Mouse (Mus musculus) lung, postnatal 0 days (tissue): ENCODE measurements at regions not wholly inside any gene's neighbourhood (a gene's known extent, or its start where the extent isn't known, plus 50 kb on each side); places are given as distances from the start of the nearest gene placed in this dataset.

Source experiments
- ATAC-seq: fragments of 200-750 bp; cut with Nextera tagmentation; 2 replicates; pipeline ENCODE4 v1.8.0; 2017; ENCODE audit warnings: moderate library complexity
- DNase-seq: peaks from one replicate; pipeline ENCODE4 v3.0.0-alpha.2; 2016; ENCODE audit warnings: low spot score
- H3K27ac ChIP-seq: fragments of 300-500 bp; sonication (generic); 2 replicates; pipeline ENCODE4 v1.5.1; 2014; ENCODE audit warnings: antibody characterized with exemption, mild to moderate bottlenecking, low read length, mixed read lengths
- H3K27me3 ChIP-seq: fragments of 300-500 bp; sonication (generic); replicated peaks from 2 replicates; pipeline ENCODE4 v1.6.1; 2014; ENCODE audit warnings: low read length, mixed read lengths; ENCODE audit not compliant: insufficient read depth
- H3K36me3 ChIP-seq: fragments of 300-500 bp; sonication (generic); 2 replicates; pipeline ENCODE4 v1.6.1; 2014; ENCODE audit warnings: low read length, mixed read lengths; ENCODE audit not compliant: insufficient read depth
- H3K4me1 ChIP-seq: fragments of 300-500 bp; sonication (generic); 2 replicates; pipeline ENCODE4 v1.6.1; 2014; ENCODE audit warnings: antibody characterized with exemption, low read depth, low read length, mixed read lengths; ENCODE audit not compliant: insufficient read depth
- H3K4me2 ChIP-seq: fragments of 300-500 bp; sonication (generic); replicated peaks from 2 replicates; pipeline ENCODE4 v1.6.1; 2014; ENCODE audit warnings: low read depth, mild to moderate bottlenecking, low read length, moderate library complexity, mixed read lengths
- H3K4me3 ChIP-seq: fragments of 300-500 bp; sonication (generic); 2 replicates; pipeline ENCODE4 v1.5.1; 2014; ENCODE audit warnings: low read depth, low read length
- H3K9ac ChIP-seq: fragments of 300-500 bp; sonication (generic); replicated peaks from 2 replicates; pipeline ENCODE4 v1.6.1; 2014; ENCODE audit warnings: low read depth, mild to moderate bottlenecking
- H3K9me3 ChIP-seq: fragments of 300-500 bp; sonication (generic); 2 replicates; pipeline ENCODE4 v1.6.1; 2016; ENCODE audit warnings: low read length, mixed read lengths
- CTCF ChIP-seq: IDR thresholded peaks from 2 replicates; pipeline ENCODE4 v1.5.1; 2016; ENCODE audit warnings: antibody characterized with exemption, mild to moderate bottlenecking
- EP300 ChIP-seq: IDR thresholded peaks from 2 replicates; pipeline ENCODE4 v1.6.1; 2016; ENCODE audit warnings: antibody characterized with exemption, mild to moderate bottlenecking, control low read depth
- WGBS: fragments of 180-500 bp; shearing (Covaris S2); extraction: QIAGEN DNeasy Blood & Tissue Kit; methylation state at CpG from one replicate; pipeline ENCODE4 v1.1.7; 2014; 5-methylcytosine and 5-hydroxymethylcytosine counted together

GRCm38 (mm10) chr10:116726031-116726430 is 144.7 kb upstream of the Cnot2 start:
- WGBS = 83% methylated on average over 5 of the region's 5 CpGs
- no peaks in the 10 kb centered on the region for H3K4me1 ChIP-seq
- no peaks in the 10 kb centered on the region for H3K36me3 ChIP-seq
- DNase-seq (no peak), ATAC-seq (no peak)
- no peak for TF ChIP-seq CTCF
- no peak for TF ChIP-seq EP300
- no peak overlapping the region for H3K4me2 ChIP-seq
- H3K27ac ChIP-seq = no peak overlapping the region
- H3K9ac ChIP-seq = no peak overlapping the region
- no peaks in the 10 kb centered on the region for H3K9me3 ChIP-seq
- H3K27me3 ChIP-seq = no peaks in the 10 kb centered on the region
- no peak overlapping the region for H3K4me3 ChIP-seq

- Histone ChIP-seq H3K36me3 (no peaks in the 10 kb centered on the region), H3K9ac (no peak overlapping the region), H3K4me2 (no peak overlapping the region), H3K27ac (no peak overlapping the region), H3K9me3 (no peaks in the 10 kb centered on the region), H3K4me1 (no peaks in the 10 kb centered on the region), H3K4me3 (no peak overlapping the region), H3K27me3 (no peaks in the 10 kb centered on the region)
- no peak for ATAC-seq
- TF ChIP-seq CTCF (no peak), EP300 (no peak)
- DNase-seq = no peak
- WGBS = 57% methylated on average over 9 of the region's 9 CpGs
Measured at GRCm38 (mm10) chr10:116721986-116722385, 140.7 kb upstream of the Cnot2 start.

GRCm38 (mm10) chr10:116719616-116720015 is 138.3 kb upstream of the Cnot2 start:
- WGBS = 75% methylated on average over 5 of the region's 5 CpGs
- Histone ChIP-seq H3K4me3 (no peak overlapping the region), H3K27ac (no peak overlapping the region), H3K27me3 (no peaks in the 10 kb centered on the region), H3K9ac (no peak overlapping the region), H3K4me2 (no peak overlapping the region), H3K9me3 (no peaks in the 10 kb centered on the region), H3K36me3 (no peaks in the 10 kb centered on the region), H3K4me1 (no peaks in the 10 kb centered on the region)
- TF ChIP-seq EP300 = no peak
- TF ChIP-seq CTCF = no peak
- DNase-seq = no peak
- no peak for ATAC-seq

- Histone ChIP-seq H3K27me3 (no peaks in the 10 kb centered on the region), H3K27ac (no peak overlapping the region), H3K9me3 (no peaks in the 10 kb centered on the region), H3K4me3 (no peak overlapping the region), H3K9ac (no peak overlapping the region), H3K4me2 (no peak overlapping the region), H3K4me1 (no peaks in the 10 kb centered on the region), H3K36me3 (no peaks in the 10 kb centered on the region)
- TF ChIP-seq EP300 (no peak), CTCF (no peak)
- ATAC-seq (no peak), DNase-seq (no peak)
- WGBS = 77% methylated on average over 10 of the region's 10 CpGs
Measured at GRCm38 (mm10) chr10:116717961-116718360, 136.7 kb upstream of the Cnot2 start.

GRCm38 (mm10) chr10:116717017-116717643 is 135.8 kb upstream of the Cnot2 start:
- no peak overlapping the region for H3K4me3 ChIP-seq
- no peak for DNase-seq
- 73% methylated on average over 4 of the region's 4 CpGs for WGBS

GRCm38 (mm10) chr10:116713456-116713855 is 132.1 kb upstream of the Cnot2 start:
- WGBS = 41% methylated on average over 11 of the region's 11 CpGs
- H3K4me1 ChIP-seq = no peaks in the 10 kb centered on the region
- ATAC-seq (no peak), DNase-seq (no peak)
- TF ChIP-seq EP300 (no peak), CTCF (no peak)
- H3K4me3 ChIP-seq = no peak overlapping the region
- H3K9me3 ChIP-seq = no peaks in the 10 kb centered on the region
- no peaks in the 10 kb centered on the region for H3K27me3 ChIP-seq
- H3K27ac ChIP-seq = no peak overlapping the region
- H3K4me2 ChIP-seq = no peak overlapping the region
- no peaks in the 10 kb centered on the region for H3K36me3 ChIP-seq
- no peak overlapping the region for H3K9ac ChIP-seq

More at GRCm38 (mm10) chr10:116717017-116717643, 135.8 kb upstream of the Cnot2 start:
- no peak overlapping the region for H3K27ac ChIP-seq
- TF ChIP-seq EP300 (no peak), CTCF (no peak)
- no peaks in the 10 kb centered on the region for H3K9me3 ChIP-seq
- no peak overlapping the region for H3K9ac ChIP-seq
- H3K4me2 ChIP-seq = no peak overlapping the region
- ATAC-seq = no peak
- H3K4me1 ChIP-seq = no peaks in the 10 kb centered on the region
- no peaks in the 10 kb centered on the region for H3K27me3 ChIP-seq
- H3K36me3 ChIP-seq = no peaks in the 10 kb centered on the region

GRCm38 (mm10) chr10:116707025-116707424 is 125.7 kb upstream of the Cnot2 start:
- Histone ChIP-seq H3K27ac (no peak overlapping the region), H3K27me3 (no peaks in the 10 kb centered on the region), H3K4me3 (no peak overlapping the region), H3K4me1 (no peaks in the 10 kb centered on the region), H3K36me3 (no peaks in the 10 kb centered on the region), H3K9me3 (no peaks in the 10 kb centered on the region), H3K9ac (no peak overlapping the region), H3K4me2 (no peak overlapping the region)
- no peak for TF ChIP-seq EP300
- no peak for TF ChIP-seq CTCF
- ATAC-seq (no peak), DNase-seq (no peak)
- 85% methylated on average over 6 of the region's 6 CpGs for WGBS
